Mouse (Mus musculus): ENCODE results near the gene Dock8.

The Dock8 gene

GRCm38 (mm10) chr19:24999201-24999886 lies at the start of gene Dock8:
Gene Dock8 (plus strand): TSS chr19:24999534.
- DNase-seq (ENCODE audit: low read depth, low spot score): no peak

- peak; percentile 15 for DNase-seq (ENCODE audit: low read depth, low spot score)
These were observed 40.8 kb upstream of the Dock8 start for GRCm38 (mm10) chr19:24958531-24958930.

GRCm38 (mm10) chr19:24961172-24961962 lies 38.0 kb upstream of the Dock8 start, which contains the start of gene Cbwd1:
Gene Cbwd1 (minus strand): TSS chr19:24961610.
- peak; percentile 98 for DNase-seq (ENCODE audit: low read depth, low spot score)

- no peak for DNase-seq (ENCODE audit: low read depth, low spot score)
These were observed 33.1 kb upstream of the Dock8 start for GRCm38 (mm10) chr19:24966203-24966602.

DNA sequence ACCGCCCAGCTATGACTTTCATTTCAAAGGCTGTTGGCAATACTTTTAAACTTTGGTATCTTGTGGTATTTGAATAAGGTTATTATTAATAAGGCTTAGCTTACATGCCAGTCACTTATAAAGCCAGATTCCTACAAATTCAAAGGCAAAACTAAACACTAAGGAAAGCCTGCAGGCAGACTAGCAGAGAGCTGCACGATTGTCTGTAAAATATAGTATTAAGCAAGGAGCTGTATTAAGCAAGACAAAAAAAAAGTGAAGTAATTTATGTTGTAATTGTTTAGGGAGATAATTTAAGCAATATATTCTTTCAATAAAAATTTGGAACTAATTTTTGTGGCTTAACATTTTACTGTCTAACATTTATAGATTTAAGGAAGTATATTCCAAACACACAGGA lies 32.4 kb upstream of the Dock8 start:
- no peak for DNase-seq (ENCODE audit: low read depth, low spot score)

GRCm38 (mm10) chr19:24971307-24971706 lies 28.0 kb upstream of the Dock8 start:
- no peak for DNase-seq (ENCODE audit: low read depth, low spot score)

DNA sequence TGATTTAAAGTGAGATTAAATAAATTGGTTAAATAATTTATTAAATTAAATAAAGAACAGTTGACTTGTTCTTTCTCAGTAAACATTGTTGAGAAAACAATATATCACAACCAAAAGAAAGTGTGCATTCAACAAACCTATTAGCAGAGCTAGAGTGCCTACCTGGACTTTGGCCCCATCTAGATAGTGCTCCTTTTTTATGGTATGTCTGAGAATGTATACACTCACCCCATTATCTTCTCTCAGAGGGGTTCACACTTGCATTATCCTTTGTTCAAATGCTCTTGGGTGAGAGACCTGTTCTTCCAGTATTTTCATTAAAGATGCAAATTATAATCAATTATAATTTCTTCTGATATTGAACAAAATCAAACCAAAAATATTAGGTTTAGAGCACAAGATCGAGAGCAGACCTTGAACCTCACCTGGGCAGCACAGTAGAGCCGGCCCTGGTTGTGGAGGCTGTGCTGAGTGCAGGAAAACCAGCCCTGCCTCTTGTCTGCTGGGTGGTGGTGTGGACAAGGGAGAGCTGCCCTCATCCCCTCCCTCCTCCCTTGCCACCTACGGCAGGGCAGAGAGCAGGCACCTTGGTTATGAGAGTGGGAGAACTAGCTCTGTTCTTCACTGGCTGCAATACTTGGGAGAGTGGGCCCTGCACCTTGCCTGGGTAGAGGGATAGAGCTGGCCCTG lies 26.5 kb upstream of the Dock8 start:
- DNase-seq (ENCODE audit: low read depth, low spot score): no peak

DNA sequence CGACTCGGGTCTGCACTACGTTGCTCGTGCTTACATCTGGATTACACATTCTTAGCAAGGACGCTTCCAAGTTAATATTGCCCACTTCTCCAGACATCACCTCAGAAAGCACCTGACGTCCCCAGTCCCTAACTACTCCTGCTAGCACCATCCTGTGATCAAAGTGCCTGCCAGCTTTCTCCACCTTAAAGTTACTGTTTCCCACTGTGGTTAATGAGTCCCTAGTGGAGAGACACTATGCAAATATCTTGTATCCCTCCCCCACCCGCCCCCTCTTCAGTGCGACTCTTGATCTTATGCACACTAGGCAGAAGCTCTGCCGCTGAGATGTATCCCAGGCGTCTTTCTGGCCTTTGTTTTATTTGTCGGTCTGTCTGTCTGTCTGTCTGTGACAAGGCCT lies 21.3 kb upstream of the Dock8 start:
- DNase-seq (ENCODE audit: low read depth, low spot score): no peak

DNA sequence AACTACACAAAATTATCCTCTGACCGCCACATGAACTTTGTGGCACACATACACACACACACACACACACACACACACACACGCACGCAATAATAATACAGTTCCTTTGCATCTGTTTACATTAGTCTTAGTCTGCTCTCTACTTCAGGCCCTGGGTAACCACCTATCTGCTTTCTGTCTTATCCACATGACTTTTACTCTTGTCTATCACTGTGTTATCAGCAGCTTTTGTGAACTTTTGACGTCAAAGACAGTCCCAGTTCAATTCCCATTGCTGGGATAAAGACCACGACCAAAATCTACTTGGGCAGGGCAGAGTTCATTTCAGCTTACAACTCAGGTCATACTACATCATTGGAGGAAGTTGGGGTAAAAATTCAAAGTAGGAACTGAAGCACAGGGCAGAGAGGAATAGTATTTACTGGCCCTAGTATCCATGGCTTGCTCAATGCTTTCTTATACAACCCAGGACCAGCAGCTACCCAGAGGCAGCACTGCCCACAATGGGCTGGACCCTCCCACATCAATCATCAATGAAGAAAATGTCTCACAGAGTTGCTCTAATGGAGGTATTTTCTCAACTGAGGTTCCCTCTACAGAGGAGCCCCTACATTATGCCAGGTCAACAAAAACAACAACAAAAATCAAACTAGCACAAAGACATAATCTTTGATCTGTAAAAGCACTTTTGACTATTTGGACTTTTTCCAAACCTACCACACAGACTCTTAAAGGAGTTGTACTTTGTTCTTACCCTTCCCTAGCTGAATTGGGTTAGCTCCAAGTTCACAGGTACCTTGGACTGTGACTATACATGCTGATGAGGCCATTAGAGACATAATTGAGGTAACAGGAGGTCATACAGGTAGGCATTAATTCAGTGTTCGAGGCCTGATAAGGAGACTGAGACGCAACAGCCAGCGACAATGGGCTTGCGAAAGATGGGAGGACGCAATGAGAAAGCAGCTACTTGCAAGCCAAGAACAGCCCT lies 20.2 kb upstream of the Dock8 start:
- DNase-seq (ENCODE audit: low read depth, low spot score): no peak

DNA sequence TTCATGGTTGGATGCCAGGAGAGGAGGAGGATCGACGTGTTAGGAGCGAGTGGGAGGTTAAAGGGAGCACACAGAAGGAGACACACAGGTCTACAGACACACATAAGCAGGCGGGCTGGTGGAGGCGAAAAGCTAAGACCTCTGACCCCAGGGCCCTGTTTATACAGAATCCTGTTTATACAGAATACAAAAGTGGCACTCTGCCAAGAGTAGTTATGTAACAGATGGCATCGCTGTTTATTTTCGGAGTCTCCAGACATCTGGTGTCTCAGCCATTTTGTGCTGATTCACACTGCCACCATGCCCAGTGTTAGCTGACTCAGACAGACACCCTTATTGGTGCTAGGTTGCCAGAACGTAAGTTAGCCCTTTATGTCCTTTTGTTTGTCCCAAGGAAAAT lies 18.0 kb upstream of the Dock8 start:
- peak; percentile 43 for DNase-seq (ENCODE audit: low read depth, low spot score)

DNA sequence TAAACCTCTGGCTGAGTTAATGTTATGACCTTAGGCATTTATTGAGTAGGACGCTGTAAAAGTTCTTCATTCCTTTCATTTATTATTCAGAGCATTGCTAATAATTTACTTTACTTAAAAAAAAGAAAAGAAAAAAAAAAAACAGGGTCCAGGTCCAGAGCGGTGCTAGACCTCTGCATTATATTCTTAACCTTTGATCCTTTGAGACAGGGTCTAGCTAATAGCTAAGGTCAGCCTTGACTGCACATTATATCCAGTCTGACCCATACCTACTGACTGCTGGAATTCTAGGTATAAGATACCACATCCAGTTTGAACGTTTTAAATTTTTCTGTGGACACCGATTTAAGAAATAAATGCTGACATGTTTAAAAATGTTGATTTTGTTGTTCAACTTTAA lies 16.3 kb upstream of the Dock8 start:
- no peak for DNase-seq (ENCODE audit: low read depth, low spot score)

- no peak for DNase-seq (ENCODE audit: low read depth, low spot score)
These were observed 15.4 kb upstream of the Dock8 start for GRCm38 (mm10) chr19:24983857-24984498.

DNA sequence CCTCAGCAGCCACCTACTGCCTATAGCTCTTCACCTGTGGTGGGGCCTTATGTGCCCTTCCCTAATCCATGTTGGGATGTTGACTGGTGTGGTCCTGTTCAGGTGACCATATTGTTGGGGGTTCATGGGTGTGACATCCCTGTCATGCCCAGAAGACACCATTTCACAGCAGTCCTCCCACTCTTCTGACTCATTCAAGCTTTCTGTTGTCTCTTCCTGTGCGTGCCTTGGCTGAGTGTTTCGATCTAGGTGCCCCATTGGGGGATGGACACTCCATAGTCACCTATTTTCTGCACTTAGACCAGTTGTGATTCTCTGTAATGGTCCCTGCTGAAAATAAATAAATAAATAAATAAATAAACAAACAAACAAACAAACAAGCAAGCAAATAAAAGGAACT lies 14.3 kb upstream of the Dock8 start:
- DNase-seq (ENCODE audit: low read depth, low spot score): no peak

- no peak for DNase-seq (ENCODE audit: low read depth, low spot score)
These were observed 12.0 kb upstream of the Dock8 start for GRCm38 (mm10) chr19:24987355-24987754.

DNA sequence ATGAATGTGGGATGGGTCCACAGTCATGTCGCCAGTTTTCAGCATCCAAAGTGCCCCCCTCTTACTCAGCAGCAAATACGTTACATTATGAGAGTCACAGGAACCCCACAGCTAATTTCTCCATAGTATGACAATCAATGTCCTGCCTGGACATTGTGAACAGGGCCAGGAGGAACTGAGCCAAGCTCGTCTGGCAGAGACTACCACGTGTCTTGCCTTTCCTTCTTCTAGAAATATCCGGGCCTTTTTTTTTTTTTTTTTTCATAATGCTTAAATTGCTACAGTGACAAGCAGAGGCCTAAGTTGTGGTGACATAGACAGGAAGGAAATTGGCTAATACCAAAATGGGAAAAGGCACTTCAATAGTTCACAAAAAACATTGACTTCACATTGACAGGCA lies 10.5 kb upstream of the Dock8 start:
- no peak for DNase-seq (ENCODE audit: low read depth, low spot score)

DNA sequence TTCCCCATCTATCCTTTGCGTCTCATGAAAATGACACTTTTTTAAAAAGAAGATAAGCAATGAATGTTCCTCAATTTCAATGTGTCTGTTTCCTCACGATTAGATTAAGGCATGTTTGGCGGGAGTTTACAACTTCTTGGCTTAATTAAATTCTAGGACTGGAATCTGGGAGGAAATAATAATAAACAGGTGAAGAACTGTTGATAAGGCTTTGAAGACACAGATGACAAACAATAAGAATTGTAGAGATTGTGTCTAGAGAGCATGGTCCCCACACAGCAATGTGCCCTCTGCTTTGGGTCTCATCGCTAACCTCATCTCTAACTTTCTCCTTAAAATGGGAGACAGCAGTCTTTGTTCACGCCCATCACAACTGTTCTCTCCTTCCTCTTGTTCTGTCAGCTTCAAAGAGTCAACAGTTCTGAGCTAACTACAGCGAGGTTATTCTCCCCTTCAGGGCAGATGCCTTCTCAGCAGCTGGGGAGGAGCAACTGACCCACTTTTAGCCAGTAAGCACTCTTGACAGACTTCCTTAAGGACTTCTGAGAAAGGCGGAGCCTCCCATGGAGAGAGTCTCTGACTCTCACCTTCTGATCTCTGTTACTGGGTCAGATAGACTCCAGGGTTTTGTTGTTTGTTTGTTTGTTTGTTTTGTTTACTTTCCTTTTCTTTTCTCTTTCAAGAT lies 9.1 kb upstream of the Dock8 start:
- DNase-seq (ENCODE audit: low read depth, low spot score): no peak

DNA sequence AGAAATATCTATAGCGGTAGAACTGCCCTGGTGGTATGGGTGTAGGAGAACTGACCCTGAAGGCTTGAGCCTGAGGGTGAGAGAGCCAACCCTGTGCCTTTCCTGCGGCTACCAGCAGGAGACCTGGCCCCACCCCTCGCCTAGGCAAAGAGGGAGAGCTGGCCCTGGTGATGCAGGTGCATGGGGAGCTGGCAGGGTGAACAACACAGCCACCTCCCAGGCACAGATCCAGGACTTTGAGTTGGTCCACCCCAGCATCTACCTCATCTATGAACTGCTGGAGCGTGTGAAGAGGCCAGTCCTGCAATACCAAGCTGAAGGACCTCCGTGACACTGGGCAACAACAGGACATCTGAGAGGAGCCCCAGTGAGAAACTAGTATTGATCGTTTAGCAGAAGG lies 5.8 kb upstream of the Dock8 start:
- no peak for DNase-seq (ENCODE audit: low read depth, low spot score)

- DNase-seq (ENCODE audit: low read depth, low spot score): no peak
These were observed 4.4 kb upstream of the Dock8 start for GRCm38 (mm10) chr19:24994900-24995299.

GRCm38 (mm10) chr19:24996815-24997704 lies 2.3 kb upstream of the Dock8 start:
- DNase-seq (ENCODE audit: low read depth, low spot score): no peak
